Mouse (Mus musculus): ENCODE data around the gene Synj1.

The Synj1 gene

DNA sequence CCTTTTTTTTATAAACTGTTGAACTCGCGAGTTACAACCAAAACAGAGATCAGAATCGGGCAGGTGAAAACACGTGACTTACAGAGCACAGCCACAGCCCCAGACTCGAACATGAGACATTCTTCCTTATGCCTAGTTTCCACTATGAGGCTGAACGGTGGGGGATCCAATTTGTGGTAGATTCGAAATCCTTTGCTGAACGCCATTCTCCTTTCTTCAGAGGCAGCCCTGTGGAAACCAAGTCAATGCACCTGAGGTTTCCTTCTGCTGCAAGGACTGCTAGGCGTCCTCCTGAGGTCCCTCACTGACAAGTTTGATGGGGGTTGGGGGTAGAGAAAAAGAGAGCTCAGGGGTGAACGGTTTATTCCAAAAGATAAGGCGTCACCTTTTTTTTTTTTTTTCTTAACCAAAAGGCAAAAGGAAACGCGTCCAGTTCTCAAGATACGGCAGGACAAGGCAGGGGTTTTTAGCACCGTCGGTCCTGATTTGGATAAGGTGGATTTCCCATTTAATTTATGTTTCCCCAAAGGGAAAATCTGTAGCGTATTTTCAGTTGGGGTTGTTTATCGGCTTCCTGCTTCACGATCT, 1.1 kb downstream of the Synj1 start:
- DNase-seq: peak; percentile 16

DNA sequence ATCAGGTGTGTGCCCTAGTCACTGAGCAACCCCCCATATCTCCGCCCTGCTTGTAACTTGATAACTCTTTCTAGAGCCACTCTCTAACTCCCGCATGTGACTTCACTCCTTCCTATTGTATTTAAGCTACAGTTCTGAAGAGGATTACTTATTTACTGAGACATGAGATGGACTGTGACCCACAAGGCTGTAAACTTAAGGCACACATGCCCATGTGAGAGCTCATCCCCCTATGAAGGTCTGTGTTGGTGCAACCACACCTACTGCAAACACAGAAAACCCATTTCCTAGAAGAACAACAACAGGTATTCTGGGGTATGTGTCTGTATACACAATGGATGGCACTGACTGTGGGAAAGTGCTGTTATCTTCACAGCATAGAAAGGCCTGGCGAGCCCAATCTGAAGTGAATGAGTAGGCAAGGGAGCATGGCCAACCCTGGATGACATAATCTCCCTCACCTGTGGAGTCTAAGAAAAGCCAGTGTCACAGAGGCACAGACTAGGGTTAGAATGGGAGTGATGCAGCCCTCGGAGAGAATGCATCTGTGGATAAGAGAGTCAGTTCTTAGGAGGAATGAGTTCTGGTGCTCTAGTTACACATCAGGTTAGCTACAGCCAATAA, 6.1 kb downstream of the Synj1 start:
- no peak for DNase-seq

DNA sequence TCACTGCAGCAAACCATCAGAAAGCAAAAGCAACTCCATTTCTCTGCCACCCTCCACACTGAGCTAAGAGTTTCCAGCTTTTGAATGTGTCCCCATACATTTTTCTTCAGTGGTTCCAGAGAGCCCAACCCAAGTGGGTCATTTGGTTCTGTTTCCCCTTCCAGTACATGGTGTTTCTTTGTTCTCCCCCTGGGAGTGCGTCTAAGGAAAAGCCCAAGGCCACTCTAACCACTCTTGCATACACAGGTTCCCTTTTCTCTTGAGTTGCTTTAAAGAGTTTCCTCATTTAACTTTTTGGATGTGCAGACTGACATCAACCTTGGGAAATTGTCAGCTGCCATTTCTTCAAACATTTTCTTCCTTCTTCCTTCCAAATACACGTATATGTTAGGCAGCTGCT, 10.0 kb downstream of the Synj1 start:
- DNase-seq: no peak

DNA sequence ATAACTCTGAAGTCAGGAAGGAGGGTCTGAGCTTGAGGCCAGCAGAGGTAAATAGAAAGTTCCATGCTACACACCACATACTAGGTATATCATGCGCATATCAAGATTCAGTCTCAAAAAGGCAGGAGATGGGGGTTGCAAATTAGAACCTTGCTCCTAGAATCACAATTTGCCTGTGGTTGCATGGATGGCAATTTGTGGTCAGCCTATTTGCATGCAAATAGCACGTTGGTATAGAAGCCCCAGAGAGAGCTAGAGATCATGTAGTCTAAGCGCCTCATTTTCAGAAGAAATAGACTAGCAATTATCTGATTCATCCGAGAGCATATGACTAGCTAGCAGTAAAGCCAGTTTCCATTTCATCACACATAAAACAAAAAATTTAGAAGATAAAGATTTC, 11.3 kb downstream of the Synj1 start:
- no peak for DNase-seq

DNA sequence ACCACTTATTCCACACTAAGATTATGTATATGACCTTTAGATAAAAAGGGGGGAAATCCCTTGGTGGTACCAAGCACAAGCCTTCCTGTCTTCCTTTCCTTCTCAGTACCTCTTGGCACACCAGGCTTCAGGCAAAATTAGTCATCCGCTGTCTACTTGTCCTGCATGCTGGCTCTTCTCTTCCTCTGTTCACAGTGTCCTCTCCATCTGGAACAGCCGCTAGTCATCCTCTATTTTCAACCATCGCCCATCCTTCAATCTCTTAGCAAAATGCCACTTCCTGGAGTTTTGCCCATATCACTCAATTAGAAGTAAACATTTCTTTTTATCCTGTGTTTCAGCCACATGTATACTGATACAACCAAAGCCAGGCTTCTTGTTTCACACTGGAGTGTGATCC, 13.3 kb downstream of the Synj1 start:
- DNase-seq: no peak

DNA sequence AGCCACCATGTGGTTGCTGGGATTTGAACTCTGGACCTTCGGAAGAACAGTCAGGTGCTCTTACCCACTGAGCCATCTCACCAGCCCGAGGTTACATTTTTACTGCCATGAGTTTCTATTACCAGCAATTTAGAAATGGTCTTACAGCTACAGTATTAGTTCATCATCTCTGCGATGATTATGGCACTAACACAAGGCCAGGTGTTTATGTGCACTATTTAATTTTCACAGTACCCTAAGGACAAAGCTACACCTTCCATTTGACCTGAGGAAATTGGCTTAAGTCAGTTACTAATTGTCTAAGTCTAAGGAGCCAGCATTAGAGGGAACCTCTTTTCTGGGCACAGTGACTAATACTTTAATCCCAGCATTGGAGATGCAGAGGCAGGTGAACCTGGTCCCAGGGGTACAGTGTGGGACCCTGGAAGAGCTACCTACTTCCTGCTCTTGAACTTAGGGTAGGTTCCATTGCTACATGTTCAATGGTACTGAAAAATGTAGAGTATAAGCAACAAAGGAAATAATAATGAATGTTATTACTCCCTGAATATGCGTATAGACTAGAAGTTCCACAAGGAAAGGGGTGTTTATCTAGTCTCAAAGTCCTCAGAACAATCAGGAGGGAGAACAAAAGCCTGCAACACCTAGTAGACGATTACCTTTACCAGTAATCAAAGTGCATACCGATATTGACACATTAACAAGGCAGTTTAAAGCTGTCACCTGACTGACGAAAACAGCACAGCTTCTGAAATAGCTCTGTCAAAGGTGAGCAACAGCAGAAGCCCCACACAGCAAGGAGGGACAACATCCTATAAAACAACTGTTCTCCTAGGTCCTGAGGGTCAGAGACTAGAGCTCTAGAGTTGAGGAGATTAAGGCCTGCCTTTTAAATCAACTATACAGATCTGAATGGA, 14.5 kb downstream of the Synj1 start:
- no peak for DNase-seq

DNA sequence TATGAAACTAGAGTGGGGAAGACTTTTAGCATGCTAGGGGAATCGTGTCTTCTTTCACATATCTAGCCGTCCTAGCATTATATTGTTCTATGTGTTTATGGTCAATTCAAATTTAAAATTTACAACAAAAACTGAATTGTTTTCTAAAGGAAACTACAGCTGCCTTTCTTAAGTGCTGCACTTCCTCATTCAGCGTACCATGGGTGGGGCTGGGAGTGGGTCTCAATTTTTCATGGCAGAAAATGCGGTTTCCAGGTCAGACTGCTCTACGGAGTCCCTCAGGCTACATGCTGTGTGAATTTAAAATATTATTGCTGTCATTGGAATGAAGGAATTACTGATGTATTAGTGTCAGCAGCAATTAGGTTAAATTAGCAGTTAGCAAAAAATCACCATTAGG, 15.6 kb downstream of the Synj1 start:
- DNase-seq: no peak

DNA sequence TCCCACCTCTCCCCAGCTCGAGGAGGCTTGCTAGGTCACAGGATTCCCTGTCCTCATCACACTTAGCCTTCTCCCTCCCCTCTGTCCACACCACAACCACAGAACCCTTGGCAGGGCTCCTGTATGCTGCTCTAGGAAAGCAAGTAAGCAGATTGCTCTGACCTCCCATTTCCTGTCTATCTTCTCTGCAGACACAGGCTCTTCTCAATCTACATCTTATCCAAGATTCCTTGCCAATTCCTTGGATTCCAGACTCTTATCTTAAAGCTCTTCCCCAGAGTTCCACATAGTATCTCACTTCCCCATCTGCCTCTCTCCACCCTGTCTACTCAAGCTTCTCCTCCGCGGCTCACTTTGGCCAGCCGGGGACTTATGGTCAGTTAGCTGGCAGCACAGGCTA, 16.1 kb downstream of the Synj1 start:
- no peak for DNase-seq

DNA sequence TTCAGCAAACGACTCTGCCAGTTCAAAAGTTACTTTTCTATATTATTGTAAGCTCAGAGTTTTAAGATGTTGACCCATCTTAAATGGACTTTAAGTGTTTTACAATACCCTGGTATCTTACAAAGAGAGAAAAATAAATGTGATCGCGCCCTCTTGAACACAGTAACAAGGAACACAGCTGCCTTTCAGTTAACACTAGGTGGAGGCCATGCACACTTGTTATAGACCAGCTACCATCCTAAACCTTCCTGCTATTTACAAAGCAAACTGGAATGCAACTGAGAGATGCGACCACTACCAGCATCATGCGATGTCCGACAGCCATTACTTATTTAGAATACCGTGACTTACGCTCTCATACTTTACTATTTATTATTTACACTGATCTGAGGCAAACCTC, 21.9 kb downstream of the Synj1 start:
- DNase-seq: no peak

DNA sequence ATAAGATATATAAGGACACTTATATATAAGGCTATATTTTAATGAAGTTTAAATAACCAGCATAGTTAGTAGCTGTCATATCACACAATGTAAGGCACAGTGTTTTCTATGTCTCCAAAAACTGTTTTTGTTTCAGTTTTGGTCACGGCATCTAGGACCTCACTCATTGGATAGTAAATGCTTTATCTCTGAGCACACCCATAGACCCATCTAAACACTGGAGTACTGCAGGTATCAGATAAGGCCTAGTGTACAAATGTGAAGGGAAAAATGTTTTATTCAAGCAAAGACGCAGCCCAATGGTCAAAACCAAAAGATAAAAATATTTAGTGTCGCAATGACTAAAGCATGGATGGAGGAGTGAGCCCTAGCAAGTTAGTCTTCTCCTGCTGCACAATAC, 22.4 kb downstream of the Synj1 start:
- no peak for DNase-seq

DNA sequence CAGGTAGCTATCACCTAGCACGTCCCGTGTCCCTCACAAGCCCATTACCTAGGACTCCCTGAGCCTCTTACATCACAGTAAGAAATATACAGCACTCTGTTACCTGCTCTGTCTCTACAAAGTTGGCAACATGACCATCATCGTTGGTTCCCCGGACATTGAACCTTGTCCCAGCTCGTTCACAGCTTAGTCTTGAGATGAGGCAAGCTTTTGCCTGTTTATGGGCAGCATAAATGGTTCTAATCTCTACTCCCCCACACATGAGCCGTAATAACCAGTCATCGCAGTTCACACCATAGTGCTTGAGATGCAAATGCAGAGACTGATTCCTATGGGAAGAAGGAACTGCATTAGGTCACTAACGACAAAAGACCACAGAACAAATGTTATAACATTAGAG, 23.1 kb downstream of the Synj1 start:
- no peak for DNase-seq

DNA sequence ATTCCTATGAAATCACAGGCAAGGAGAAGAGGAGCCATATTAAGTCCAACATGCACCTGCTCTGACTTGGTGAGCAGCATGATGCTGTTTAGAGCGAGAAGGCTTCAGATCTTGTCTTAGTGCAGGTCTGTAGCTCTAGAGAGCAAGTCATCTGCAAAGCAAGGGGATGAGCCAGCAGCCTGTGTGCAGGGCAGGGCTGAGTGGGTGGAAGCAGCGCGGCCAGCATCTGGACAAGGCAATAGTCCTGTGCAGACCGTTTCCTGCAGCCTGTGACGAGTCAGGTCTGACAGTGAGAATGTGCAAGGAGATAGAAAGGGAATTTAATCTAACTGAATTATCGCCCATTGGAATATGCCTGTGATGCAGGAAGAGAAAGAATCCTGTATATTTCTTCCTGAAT, 40.1 kb downstream of the Synj1 start:
- no peak for DNase-seq

DNA sequence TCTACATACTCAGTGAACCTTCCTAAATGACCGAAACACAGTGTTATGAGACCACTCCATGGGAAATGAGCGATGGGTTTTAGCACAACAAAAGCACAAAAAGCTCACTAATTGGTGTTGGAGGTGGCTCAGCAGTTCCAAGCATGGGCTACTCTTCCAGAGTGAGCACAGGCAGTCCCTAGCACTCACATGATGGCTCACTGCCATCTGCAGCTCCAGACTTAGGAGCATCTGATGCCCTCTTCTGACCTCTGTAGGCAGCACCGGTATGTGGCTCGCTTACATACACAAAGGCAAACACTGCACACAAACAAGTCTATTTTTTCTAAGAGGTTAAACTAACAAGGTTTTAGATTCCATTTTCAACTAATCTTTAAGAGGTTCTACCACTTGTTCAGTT, 44.9 kb downstream of the Synj1 start:
- DNase-seq: no peak

DNA sequence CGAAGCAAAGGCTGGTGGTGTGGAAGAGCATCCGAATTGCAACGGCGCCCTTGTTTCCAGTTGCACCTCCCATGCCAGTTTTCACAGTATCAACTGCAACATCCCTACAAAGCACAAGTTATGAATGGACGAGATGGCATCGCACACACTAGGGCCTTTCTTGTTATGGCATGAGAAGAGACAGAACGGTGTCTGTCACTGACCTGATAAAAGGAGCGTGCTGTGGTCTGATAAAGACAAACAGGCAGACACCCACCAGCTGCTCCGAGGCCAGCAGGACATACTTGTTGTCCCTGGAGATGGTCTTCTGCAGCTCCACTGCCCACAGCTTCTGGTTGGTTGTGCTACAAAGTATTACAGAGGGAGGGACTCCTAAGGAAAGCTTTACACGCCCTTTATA, 46.8 kb downstream of the Synj1 start:
- no peak for DNase-seq

DNA sequence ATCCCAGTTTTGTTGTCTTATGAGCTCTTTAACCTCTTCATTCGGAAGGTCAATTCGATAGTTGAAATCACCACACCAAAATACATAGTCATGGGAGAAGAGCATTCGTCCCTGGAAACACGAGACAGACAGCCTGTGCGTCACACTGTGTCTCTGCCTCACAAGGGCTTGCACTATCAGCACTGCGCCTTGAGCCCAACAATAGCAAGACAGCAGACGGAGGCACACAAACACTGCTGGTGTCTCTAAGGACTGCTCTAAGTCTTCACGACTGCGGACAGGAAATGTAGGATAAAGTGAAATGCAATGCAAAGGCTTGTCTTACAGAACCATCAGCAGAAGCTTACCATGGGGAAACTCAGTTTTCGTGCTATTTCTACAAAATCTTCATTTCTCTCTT, 47.2 kb downstream of the Synj1 start:
- DNase-seq: no peak

DNA sequence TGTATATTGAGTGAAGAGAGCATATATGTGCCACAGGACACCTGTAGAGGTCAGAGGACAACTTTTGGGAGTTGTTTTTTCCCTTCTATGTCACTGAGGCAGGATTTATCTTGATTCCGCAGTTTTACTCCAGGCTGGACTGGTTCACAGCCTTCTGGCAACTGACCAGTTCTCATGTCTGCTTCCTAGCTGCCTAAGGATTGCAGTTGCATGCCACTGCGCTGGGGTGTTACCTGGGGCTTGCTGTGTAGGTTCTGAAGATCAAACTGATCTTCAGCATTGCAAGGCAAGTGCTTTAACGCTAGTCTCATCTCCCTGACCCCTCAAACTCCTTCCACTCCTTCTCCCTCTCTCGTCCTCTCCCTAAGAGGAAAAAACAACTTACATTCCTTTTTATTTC, 47.9 kb downstream of the Synj1 start:
- DNase-seq: no peak

DNA sequence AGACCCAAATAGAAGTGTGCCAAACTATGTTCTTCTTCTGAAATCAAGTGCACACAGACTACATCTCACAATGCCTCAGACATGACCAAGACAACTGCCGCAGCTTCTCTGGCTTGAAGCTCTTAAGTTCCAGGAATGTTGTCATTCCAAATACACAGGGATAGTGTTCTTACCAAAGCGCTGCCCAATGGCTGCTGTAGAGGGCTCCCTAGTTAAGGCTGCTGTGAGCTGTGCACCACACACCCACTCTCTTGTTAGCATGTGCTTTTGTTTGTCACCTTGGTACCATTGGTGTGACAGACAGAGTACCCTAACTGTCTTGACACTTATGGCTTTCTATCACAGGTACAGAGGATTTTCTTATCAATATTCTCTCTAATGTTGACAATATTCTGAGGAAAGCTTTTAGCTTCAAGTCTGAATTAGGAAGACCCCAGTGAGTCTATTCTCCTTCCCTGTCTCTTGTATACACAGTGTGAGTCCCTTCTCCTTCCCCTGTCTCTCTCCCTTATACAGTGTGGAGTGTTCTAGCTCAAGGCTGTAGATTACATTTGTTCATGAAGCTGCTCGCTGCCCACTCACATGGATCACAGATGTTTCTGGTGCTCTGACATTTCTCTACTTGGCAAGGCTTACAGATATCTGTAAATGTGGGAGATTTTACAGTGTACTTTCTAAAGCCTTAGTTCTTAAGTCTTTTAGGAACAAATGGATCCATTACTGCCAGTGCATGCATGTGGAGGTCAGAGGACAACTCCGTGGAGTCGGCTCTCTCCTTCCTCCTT, 52.6 kb downstream of the Synj1 start:
- DNase-seq: no peak

DNA sequence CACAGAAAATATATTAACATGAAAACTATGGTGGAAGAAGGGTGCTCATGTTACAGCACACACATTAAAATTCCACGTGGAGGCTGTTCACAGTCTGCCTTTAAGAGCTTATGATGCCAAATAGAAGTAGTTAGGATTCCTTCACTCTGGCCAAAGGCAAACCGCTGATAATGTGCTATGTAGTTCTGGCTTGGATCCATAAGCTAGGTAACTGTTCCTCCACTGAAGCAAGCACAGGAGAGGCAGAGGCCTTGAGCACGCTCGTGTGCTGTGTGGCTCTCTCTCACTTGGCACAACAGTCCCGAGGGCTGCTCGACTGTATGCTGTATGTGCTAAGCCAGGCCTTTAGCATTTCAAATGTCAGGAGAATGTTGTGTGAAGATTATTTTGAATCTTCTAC, 55.6 kb downstream of the Synj1 start:
- DNase-seq: no peak

DNA sequence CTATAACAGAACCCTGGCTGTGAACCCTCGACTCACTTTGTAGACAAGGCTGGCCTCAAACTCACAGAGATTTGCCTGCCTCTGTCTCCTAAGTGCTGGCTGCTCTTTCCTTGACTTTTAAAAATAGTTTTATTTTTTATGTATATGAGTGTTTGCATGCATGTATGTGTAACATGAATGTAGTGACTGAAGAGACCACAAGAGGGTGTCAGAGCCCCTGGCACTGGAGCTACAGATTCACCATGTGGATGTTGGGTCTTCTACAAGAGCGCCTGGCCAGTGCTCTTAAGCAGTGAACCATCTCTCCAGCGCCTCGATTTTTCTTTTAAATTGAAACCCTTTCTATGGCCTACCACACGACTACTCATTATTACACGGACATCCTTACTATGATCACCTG, 57.3 kb downstream of the Synj1 start:
- DNase-seq: no peak

DNA sequence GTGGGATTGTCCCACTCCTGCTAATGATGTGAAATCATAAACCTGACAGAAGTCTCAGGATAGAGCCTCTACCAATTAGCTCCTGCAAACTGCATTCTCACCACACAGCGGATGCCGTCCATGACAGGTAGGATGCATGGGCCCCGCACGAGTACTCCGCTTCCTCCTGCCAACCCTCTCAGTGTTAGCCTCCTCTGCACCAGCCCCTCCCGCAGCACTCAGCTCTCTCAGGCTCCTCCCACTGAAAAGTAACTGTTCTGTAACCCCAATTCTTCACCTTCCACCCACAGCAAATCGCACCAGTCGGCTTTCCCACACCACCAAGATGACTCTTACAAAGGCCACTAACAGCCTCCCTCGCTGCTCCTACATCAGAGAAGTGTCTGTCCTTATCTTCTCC, 58.0 kb downstream of the Synj1 start:
- no peak for DNase-seq

DNA sequence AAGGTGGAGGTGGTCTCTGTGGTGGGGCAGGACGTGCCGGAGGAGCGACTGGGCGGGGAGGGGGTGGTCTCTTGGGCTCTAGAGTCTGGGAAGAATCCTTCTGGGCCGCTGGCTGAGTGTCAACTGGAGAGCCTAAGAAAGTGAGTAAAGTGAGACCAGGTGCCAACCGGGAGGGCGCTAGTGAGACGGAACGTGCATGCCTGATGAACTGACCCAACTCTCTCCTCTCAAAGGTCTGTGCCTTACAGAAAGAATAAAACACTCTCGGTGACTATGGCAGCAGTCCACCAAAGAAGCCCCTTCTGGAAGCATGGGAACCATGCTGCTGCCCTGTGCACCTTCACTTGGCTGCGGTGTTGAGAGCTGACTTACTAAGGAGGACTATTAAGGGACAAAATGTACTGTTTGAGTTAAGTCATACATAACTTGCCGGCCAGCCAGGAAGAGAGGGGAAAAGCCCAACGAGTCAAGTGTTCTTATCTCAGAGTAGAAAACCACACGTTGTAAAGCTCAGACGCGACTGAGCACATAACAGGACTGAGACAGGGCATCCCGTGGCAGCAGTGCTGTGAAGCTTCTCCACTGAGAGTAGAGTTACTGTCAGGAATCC, 60.6 kb downstream of the Synj1 start:
- DNase-seq: no peak

DNA sequence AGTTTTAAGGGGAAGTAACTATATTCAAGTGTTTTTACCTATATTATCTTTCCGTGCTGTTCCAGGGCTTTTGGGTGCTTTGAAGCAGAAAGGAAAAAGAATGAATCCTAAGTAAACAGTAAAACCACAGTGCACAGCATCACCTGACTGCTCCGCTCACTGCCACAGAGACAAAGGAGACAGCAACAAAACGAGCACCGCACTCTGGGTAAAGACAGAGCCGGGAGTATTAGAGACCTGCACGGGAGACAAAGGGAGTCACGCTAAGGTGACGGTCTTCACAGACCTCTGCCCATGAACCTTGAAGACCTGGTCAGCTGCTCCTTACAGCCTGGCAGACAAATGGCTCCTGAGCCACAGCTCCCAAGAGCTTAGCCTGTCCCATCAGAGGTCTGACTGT, 64.1 kb downstream of the Synj1 start:
- DNase-seq: no peak

DNA sequence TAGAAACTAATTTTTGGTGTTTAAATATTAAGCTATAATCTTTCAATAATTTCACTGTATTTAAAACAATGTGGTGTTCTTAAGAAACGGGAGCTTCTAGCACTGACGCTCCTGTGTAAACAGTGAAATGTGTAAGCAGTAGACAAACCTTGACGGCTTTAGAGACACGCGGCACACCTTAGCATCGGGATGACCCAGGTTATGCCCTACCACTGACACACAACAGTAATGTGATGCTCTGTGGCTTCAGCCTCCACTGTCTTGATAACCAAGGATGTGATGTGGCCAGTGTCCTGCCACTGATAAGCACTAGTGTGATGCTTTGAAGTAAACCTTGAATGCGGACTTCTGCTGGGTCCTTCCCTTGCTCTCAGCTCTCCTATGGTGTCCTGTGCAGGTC, 69.9 kb downstream of the Synj1 start:
- no peak for DNase-seq

All from right cerebral cortex, postnatal 4 days (tissue).